Mouse (Mus musculus) megakaryocyte, embryonic 14.5 days (primary cell): ENCODE results near the gene Itgb7.

Source experiments
- FLI1 ChIP-seq: IDR thresholded peaks from 2 replicates; pipeline ENCODE4 v1.6.1; 2012; ENCODE audit warnings: low read length, inconsistent platforms, mixed read lengths
- GATA1 ChIP-seq: IDR thresholded peaks from 3 replicates; pipeline ENCODE4 v1.6.1; 2012; ENCODE audit warnings: mixed read lengths, low read length, inconsistent platforms, borderline replicate concordance

DNA sequence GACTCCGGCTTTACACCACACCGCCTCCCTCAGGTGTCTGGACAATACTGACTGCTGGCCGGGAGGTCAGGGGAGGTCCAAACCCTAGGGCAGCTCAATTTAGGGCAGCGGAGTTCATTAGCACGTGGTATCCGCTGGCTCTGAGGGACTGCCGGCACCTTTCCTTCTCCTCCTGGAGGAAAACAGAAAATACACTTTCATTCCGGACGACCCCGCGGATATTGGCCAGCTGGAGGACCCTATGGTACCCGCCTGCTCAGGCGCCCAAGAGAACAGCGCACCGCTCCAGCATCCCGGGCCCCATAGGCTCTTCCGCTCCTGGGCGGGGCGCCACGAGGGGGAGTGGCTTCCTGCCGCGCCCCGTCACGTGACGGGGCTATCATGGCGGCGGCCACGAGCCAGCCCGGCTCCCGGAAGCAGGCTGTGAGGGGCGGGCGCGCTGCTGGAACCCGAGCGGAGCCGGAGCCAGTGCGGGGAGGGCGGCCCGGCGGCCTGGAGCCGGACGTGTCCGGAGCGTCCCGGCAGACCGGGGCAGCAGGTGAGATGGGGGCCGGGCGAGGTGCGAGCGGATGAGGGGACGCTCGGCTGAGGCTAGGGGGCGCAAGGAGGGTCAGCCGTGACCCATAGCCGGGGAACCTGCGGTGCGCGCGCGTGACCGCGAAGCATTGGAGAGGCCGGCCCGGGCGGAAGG lies 47.5 kb upstream of the Itgb7 start, which contains the start of gene Mfsd5:
- no peak for TF ChIP-seq FLI1
- TF ChIP-seq GATA1, result no peak
